Mouse (Mus musculus) forebrain, embryonic 11.5 days (tissue): ENCODE measurements at regions not wholly inside any gene's neighbourhood (a gene's known extent, or its start where the extent isn't known, plus 50 kb on each side); places are given as distances from the start of the nearest gene placed in this dataset.

Experiments used
- ATAC-seq: fragments of 200-750 bp; cut with Nextera tagmentation; replicated peaks from 2 replicates; pipeline ENCODE4 v1.8.0; 2017; ENCODE audit warnings: moderate TSS enrichment; ENCODE audit not compliant: low FRiP score
- DNase-seq: peaks from one replicate; pipeline ENCODE4 v3.0.0-alpha.2; 2017; ENCODE audit warnings: low spot score
- H3K27ac ChIP-seq: fragments of 300-500 bp; sonication (generic); 2 replicates; pipeline ENCODE4 v1.5.1; 2014; ENCODE audit warnings: low read depth, low read length
- H3K27me3 ChIP-seq: fragments of 300-500 bp; sonication (generic); 2 replicates; pipeline ENCODE4 v1.6.1; 2014; ENCODE audit warnings: mild to moderate bottlenecking, low read length, mixed read lengths; ENCODE audit not compliant: control insufficient read depth, insufficient read depth
- H3K36me3 ChIP-seq: fragments of 300-500 bp; sonication (generic); 2 replicates; pipeline ENCODE4 v1.6.1; 2014; ENCODE audit warnings: mild to moderate bottlenecking, low read length, moderate library complexity, mixed read lengths; ENCODE audit not compliant: control insufficient read depth, insufficient read depth
- H3K4me1 ChIP-seq: fragments of 300-500 bp; sonication (generic); replicated peaks from 2 replicates; pipeline ENCODE4 v1.6.1; 2014; ENCODE audit warnings: low read length, mixed read lengths; ENCODE audit not compliant: control insufficient read depth, insufficient read depth
- H3K4me2 ChIP-seq: fragments of 300-500 bp; sonication (generic); 2 replicates; pipeline ENCODE4 v1.6.1; 2014; ENCODE audit warnings: low read depth, mild to moderate bottlenecking, low read length, moderate library complexity, mixed read lengths; ENCODE audit not compliant: severe bottlenecking
- H3K4me3 ChIP-seq: fragments of 300-500 bp; sonication (generic); 2 replicates; pipeline ENCODE4 v1.5.1; 2014; ENCODE audit warnings: low read depth, low read length
- H3K9ac ChIP-seq: fragments of 300-500 bp; sonication (generic); 2 replicates; pipeline ENCODE4 v1.6.1; 2014; ENCODE audit warnings: low read length
- H3K9me3 ChIP-seq: fragments of 300-500 bp; sonication (generic); 2 replicates; pipeline ENCODE4 v1.6.1; 2016; ENCODE audit warnings: low read length, mixed read lengths; ENCODE audit not compliant: control insufficient read depth
- WGBS: fragments of 180-500 bp; shearing (Covaris S2); extraction: QIAGEN DNeasy Blood & Tissue Kit; methylation state at CpG from one replicate; pipeline ENCODE4 v1.1.7; 2014; 5-methylcytosine and 5-hydroxymethylcytosine counted together

DNA sequence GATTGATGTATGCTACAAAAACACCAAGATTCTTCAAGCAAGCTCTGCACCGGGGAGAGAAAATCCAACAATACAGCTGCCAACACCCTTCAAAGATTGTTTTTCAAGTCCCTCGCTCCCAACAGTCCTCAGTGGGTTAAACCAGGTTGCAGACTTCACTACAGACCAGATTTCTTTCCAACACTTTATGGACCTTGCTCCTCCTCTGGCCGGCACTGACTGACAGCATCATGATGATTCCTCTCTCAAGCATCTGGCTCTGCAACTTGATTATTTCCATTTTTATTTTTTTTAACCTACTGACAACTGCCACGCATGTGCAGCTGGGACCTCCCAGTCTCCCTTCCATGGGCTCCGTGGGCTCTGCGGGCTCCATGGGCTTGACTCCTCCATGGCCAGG, 79.7 kb upstream of the Spdye4c start:
- no peaks in the 10 kb centered on the region; the same call in 1 of the 2 replicates for H3K4me1 ChIP-seq
- no peak overlapping the region for H3K9ac ChIP-seq
- DNase-seq, result no peak
- H3K36me3 ChIP-seq, result no peaks in the 10 kb centered on the region
- H3K27ac ChIP-seq, result no peak overlapping the region
- no peak for ATAC-seq
- no peak overlapping the region for H3K4me3 ChIP-seq
- no peak overlapping the region for H3K4me2 ChIP-seq
- H3K9me3 ChIP-seq, result no peaks in the 10 kb centered on the region
- 83% methylated on average over 6 of the region's 6 CpGs for WGBS
- no peaks in the 10 kb centered on the region for H3K27me3 ChIP-seq

DNA sequence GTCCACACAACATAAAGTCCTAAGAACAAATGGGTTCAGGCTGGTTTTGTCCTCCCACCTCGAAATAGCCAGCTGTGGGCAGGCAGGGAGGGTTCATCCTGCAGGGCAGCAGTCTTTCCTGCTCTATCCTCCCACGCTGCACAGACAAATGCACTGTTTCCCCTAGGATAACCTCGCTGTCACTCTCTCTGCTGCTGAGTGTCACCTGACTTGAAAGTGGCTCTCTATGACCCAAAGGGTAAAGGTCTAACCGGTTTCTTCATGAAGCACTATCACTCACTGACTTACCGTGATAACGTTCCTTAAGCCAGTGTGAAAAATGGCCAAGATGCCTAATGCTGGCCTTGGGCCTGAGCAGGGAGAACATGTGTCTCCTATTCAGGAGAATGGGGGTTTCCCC, 78.2 kb upstream of the Spdye4c start:
- H3K27ac ChIP-seq, result no peak overlapping the region
- H3K9ac ChIP-seq, result no peak overlapping the region
- DNase-seq, result no peak
- H3K4me1 ChIP-seq, result no peaks in the 10 kb centered on the region; the same call in 1 of the 2 replicates
- H3K4me3 ChIP-seq, result no peak overlapping the region
- 77% methylated on average over 6 of the region's 6 CpGs for WGBS
- no peaks in the 10 kb centered on the region for H3K36me3 ChIP-seq
- no peaks in the 10 kb centered on the region for H3K9me3 ChIP-seq
- ATAC-seq, result no peak
- H3K4me2 ChIP-seq, result no peak overlapping the region
- no peaks in the 10 kb centered on the region for H3K27me3 ChIP-seq

DNA sequence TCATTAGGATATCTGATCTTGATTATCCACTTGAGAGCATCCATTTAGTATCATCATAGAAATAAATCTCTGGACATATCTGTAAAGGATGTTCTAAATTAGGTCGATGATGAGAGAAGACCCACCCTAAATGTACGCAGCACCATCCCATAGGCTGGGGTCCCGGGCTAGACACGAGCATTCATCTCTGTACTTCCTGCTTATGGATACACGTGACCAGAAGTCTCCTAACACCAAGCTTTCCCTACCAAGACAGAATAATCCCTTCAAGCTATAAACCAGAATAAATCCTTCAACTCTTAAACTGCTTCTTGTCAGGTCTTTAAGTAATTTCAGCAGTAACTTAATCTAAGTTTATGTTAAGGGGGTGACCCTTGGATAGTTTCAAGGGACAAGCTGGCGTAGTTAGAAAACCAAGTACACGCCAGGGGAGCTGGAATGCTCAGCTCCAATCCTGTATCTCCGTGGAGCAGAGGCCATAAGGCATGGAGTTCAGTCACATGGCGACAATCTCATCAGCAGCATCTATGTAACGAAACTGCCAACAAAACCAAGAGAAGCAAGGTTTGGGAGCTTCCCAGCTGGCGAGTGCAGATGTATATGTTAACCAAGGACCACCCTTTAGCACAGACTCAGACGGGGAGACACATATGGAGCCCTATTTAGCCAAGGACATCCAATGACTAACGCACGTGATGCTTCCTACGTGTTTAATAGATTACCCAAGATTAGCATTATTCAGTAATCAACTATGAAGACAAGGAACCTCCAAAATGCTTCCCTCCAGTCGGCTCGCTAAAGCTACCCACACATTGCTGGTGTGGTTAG, 76.3 kb upstream of the Spdye4c start:
- Histone ChIP-seq H3K27ac (no peak overlapping the region), H3K9me3 (no peaks in the 10 kb centered on the region), H3K9ac (no peak overlapping the region), H3K36me3 (no peaks in the 10 kb centered on the region), H3K4me2 (no peak overlapping the region), H3K4me3 (no peak overlapping the region), H3K4me1 (no peaks in the 10 kb centered on the region; the same call in 1 of the 2 replicates), H3K27me3 (no peaks in the 10 kb centered on the region)
- no peak for DNase-seq
- ATAC-seq, result no peak
- WGBS, result 89% methylated on average over 17 of the region's 17 CpGs

DNA sequence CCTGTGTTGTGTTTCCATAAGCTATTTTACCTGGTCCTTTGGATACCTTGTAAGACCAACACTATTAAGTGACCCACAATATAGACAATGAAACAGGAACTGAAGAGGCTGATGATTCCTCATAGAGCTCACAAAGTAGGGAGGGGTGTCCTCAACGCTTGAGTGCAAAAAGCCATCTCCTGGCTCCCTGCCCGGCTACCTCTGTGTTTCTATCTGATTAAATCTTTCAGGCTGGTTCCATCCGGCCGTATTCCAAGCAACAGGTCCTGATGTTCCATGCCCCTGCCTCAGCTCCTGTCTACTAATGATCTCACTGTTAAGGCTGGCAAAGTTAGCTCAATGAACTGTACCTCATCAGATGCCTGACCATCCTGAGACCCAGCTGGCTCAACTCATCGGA, 75.3 kb upstream of the Spdye4c start:
- no peak overlapping the region for H3K9ac ChIP-seq
- WGBS, result 76% methylated on average over 5 of the region's 5 CpGs
- H3K36me3 ChIP-seq, result no peaks in the 10 kb centered on the region
- H3K27ac ChIP-seq, result no peak overlapping the region
- ATAC-seq (no peak), DNase-seq (no peak)
- H3K27me3 ChIP-seq, result no peaks in the 10 kb centered on the region
- no peak overlapping the region for H3K4me2 ChIP-seq
- H3K4me1 ChIP-seq, result no peaks in the 10 kb centered on the region; the same call in 1 of the 2 replicates
- no peak overlapping the region for H3K4me3 ChIP-seq
- H3K9me3 ChIP-seq, result no peaks in the 10 kb centered on the region

DNA sequence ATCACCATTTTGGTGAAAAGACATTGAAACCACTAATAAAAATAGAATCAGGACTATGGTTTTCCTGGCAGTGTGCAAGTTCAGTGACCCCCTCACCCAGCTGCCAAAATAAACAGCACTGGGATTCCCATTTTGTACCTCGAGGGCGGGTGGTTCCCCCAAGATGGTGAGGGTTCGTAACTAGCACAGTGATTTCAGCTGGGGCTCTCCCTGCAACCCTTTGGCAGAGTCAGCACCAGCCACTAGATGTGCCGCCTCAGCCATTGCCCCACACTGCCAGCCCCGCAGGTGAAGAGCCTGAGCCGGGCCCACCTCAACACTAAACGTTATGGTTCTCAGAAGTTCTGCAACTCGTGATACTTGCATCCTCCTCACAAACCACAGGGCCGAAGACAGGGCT, 74.3 kb upstream of the Spdye4c start:
- no peaks in the 10 kb centered on the region; the same call in 1 of the 2 replicates for H3K4me1 ChIP-seq
- 88% methylated on average over 9 of the region's 9 CpGs for WGBS
- DNase-seq (no peak), ATAC-seq (no peak)
- no peak overlapping the region for H3K27ac ChIP-seq
- no peak overlapping the region for H3K4me3 ChIP-seq
- no peaks in the 10 kb centered on the region for H3K9me3 ChIP-seq
- no peaks in the 10 kb centered on the region for H3K36me3 ChIP-seq
- H3K4me2 ChIP-seq, result no peak overlapping the region
- H3K9ac ChIP-seq, result no peak overlapping the region
- no peaks in the 10 kb centered on the region for H3K27me3 ChIP-seq

DNA sequence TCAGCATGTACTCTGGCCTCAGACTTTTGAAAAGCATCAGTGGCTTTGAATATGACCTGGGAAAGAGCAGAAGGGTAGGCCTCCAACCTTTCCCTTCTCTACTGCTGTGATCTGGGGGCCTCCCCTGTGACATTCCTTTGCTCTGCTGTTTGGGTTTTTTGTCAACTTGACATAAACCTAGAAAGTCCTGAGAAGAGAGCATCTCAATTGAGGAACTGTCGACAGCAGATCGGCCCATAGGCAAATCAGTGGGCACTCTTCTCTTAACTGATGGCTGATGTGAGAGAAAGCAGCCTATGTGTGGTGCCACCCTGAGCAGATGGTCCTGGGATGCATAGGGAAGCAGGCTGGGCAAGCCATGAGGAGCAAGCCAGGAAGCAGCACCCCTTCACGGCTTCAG, 72.9 kb upstream of the Spdye4c start:
- Histone ChIP-seq H3K4me3 (no peak overlapping the region), H3K4me2 (no peak overlapping the region), H3K9ac (no peak overlapping the region), H3K9me3 (no peaks in the 10 kb centered on the region), H3K27ac (no peak overlapping the region), H3K36me3 (no peaks in the 10 kb centered on the region), H3K4me1 (no peaks in the 10 kb centered on the region; the same call in 1 of the 2 replicates), H3K27me3 (no peaks in the 10 kb centered on the region)
- DNase-seq (no peak), ATAC-seq (no peak)
- WGBS, result 94% methylated on average over 3 of the region's 3 CpGs

DNA sequence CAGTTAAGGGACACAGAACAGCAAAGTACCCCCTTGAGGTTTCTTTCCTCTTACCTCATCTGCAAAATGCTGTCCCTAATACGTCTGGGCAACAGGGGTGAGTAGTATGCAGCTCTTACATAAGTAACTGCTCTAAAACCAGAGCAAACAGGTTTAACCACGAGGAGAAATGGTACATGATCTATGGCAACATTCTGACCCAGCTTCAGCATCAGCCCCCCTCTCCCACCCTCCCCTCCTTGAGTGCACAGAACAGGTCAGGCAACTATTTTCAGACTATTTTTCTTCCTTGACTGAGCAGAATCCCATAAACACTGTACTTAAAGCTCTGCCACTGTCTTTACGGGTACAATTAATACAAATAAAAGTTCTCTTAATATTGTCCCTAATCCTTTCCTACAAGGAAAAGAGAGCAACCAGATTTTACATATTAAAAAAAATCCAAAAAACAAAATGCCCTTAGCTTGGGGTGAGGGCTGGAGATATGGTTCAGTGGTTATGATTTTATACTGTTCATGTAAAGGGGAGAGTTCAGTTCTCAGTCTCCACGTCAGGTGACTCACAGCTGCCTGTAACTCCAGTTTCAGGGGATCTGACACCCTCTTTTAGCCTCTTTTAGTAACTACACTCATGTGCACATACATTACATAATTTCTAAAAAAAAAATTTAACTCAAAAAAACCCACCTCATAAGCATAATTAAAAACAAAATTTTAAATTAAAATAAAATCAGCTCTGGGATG, 69.1 kb upstream of the Spdye4c start:
- no peak overlapping the region for H3K4me2 ChIP-seq
- no peak overlapping the region for H3K9ac ChIP-seq
- H3K4me3 ChIP-seq, result no peak overlapping the region
- no peaks in the 10 kb centered on the region for H3K27me3 ChIP-seq
- ATAC-seq, result no peak
- H3K9me3 ChIP-seq, result no peaks in the 10 kb centered on the region
- DNase-seq, result no peak
- H3K36me3 ChIP-seq, result no peaks in the 10 kb centered on the region
- no peak overlapping the region for H3K27ac ChIP-seq
- 77% methylated on average over 4 of the region's 4 CpGs for WGBS
- H3K4me1 ChIP-seq, result no peaks in the 10 kb centered on the region

DNA sequence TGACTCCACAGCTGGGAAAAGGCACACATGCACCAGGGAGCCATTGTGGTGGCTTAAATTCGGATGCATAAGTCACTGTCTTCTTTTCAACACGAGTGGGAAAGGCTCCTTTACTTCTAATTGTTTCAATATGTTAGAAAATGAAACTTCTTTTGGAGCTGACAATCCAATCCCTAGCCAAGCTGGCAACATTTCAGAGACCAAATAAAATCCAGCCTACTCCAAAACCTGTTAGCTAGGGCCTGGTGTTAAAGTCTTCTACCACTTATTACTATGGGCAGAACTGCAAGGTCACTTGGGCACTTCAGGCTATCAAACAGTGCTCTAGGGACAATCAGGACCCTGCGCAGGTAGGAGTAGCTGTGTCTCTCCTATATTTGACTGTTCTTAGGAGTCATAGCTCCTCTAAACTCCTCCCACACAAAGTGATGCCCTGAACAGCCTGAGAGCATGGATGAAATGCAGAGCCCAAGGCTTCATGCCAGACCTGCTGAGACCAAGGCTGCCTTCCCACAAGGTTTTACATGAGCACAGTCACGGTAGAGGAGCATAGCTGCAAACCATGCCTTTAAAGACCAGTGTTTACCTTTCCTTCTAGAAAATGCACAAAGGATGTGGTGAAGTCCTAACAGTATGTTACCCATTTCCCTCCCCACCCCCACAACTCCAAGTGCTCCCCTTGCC, 67.4 kb upstream of the Spdye4c start:
- DNase-seq (no peak), ATAC-seq (no peak)
- no peak overlapping the region for H3K4me2 ChIP-seq
- H3K36me3 ChIP-seq, result no peaks in the 10 kb centered on the region
- no peaks in the 10 kb centered on the region for H3K27me3 ChIP-seq
- no peaks in the 10 kb centered on the region for H3K4me1 ChIP-seq
- 77% methylated on average over 4 of the region's 4 CpGs for WGBS
- no peak overlapping the region for H3K9ac ChIP-seq
- H3K27ac ChIP-seq, result no peak overlapping the region
- H3K4me3 ChIP-seq, result no peak overlapping the region
- H3K9me3 ChIP-seq, result no peaks in the 10 kb centered on the region
